Mouse (Mus musculus) MEL (cell line): ENCODE results near the gene Tmem30a.

ENCODE experiments used
- CTCF ChIP-seq, 3 experiments: IDR thresholded peaks in 2 of 3; conservative IDR thresholded peaks in 1 of 3; 2 replicates each; pipeline ENCODE4 v1.5.1; 2011 to 2012; ENCODE audit warnings: low read length in 3 of 3, low read depth in 2 of 3, mild to moderate bottlenecking in 2 of 3, improper control_type of control experiment in 1 of 3, inconsistent platforms in 1 of 3, mixed read lengths in 1 of 3, moderate library complexity in 1 of 3; ENCODE audit not compliant: control insufficient read depth in 1 of 3, insufficient read depth in 1 of 3, poor library complexity in 1 of 3, severe bottlenecking in 1 of 3
- HCFC1 ChIP-seq: IDR thresholded peaks from 2 replicates; pipeline ENCODE4 v1.6.1; 2012; ENCODE audit warnings: low read depth, mild to moderate bottlenecking, inconsistent platforms, low read length, improper control_type of control experiment, moderate library complexity
- MXI1 ChIP-seq: IDR thresholded peaks from 2 replicates; pipeline ENCODE4 v1.6.1; 2011; ENCODE audit warnings: mild to moderate bottlenecking, low read depth, low read length, improper control_type of control experiment
- POLR2A ChIP-seq, 2 experiments: IDR thresholded peaks; 2 replicates each; pipeline ENCODE4 v1.6.1; 2011 to 2012; ENCODE audit warnings: low read length in 2 of 2, mild to moderate bottlenecking in 2 of 2, control low read depth in 1 of 2, improper control_type of control experiment in 1 of 2, low read depth in 1 of 2, moderate library complexity in 1 of 2; ENCODE audit not compliant: control insufficient read depth in 1 of 2, insufficient read depth in 1 of 2, poor library complexity in 1 of 2
- POLR2AphosphoS5 ChIP-seq: IDR thresholded peaks from 2 replicates; pipeline ENCODE4 v1.6.1; 2012; ENCODE audit warnings: low read depth, borderline replicate concordance, mild to moderate bottlenecking, inconsistent platforms, low read length, moderate library complexity, mixed read lengths
- RAD21 ChIP-seq: IDR thresholded peaks from 2 replicates; pipeline ENCODE4 v1.6.1; 2011; ENCODE audit warnings: mild to moderate bottlenecking, low read depth, low read length, improper control_type of control experiment
- TBP ChIP-seq: IDR thresholded peaks from 2 replicates; pipeline ENCODE4 v1.8.0; 2011; ENCODE audit warnings: low read depth, low read length, improper control_type of control experiment
- USF2 ChIP-seq, 2 experiments: IDR thresholded peaks; 2 replicates each; pipeline ENCODE4 v1.6.1; 2011 to 2012; ENCODE audit warnings: improper control_type of control experiment in 2 of 2, low read length in 2 of 2, borderline replicate concordance in 1 of 2, inconsistent platforms in 1 of 2, low read depth in 1 of 2, mild to moderate bottlenecking in 1 of 2; ENCODE audit not compliant: insufficient read depth in 1 of 2

GRCm38 (mm10) chr9:79842028-79842427, 48.7 kb upstream of the Tmem30a start:
- TF ChIP-seq POLR2AphosphoS5: no peak
- no peak for TF ChIP-seq MXI1
- no peak for TF ChIP-seq USF2 (IDR thresholded peaks at IDR 0.05; ENCODE audit: borderline replicate concordance in 1 of 2, insufficient read depth in 1 of 2, low read depth in 1 of 2, low read length in 2 of 2)
- no peak for TF ChIP-seq RAD21
- no peak for TF ChIP-seq POLR2A (IDR thresholded peaks at IDR 0.05; ENCODE audit: control insufficient read depth in 1 of 2, insufficient read depth in 1 of 2, low read depth in 1 of 2, low read length in 2 of 2, poor library complexity in 1 of 2)
- no peak for TF ChIP-seq HCFC1
- TF ChIP-seq CTCF (IDR thresholded peaks at IDR 0.05 in 2 of 3, conservative IDR thresholded peaks at IDR 0.05 in 1 of 3; ENCODE audit: control insufficient read depth in 1 of 3, insufficient read depth in 1 of 3, low read depth in 2 of 3, low read length in 3 of 3, poor library complexity in 1 of 3, severe bottlenecking in 1 of 3): no peak
- no peak for TF ChIP-seq TBP
